Mouse (Mus musculus): Measurements from ENCODE around the gene Il9r.

Il9r gene

DNA sequence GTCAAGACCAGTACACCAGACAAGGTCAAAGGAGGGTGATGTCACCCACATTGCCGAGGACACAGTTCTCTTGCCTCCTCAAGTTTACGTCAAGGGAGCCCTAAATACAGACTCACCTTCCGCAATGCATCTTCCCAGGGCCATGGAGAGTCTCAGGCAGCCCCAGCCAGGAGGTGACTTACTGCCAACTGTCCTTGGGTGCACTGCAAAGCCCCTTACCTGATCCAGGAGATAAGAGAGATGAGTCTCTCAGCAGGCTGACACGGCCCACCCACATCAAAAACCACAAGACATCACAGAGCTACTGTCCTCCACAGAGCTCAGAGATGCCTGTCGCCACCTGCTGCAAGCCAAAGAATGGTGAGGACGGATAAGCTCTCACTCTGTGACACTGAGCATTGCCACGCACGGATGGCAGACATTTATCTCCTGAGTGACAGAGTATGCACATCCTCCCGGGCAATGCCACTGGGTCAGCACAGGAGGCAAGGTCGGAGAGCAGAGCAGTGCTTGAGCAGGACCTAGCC lies at the start of gene Il9r:
Gene Il9r (minus strand): TSS at position 205 of the 527 bp plus-strand sequence.
- peak; percentile 1 for DNase-seq (ENCODE audit: low spot score)

DNA sequence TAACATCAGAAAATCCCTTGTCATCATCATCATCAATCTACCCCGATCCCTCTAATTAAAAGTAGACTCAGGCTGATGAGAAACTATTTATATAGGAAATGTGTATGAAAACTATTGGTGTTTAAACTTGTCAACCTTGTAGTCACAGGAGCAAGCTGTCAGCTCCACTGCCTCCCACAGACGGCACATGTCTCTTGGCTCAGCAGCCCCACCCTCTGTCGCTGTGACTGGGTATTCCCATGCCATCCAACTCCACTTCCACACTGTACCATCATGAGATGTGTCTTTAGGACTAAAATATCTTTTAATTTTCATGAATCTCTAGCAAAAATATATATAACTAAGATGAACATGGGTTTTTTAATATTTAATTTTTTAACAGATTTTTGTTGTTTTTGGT lies 48.3 kb upstream of the Il9r start:
- no peak for DNase-seq (ENCODE audit: low spot score)

DNA sequence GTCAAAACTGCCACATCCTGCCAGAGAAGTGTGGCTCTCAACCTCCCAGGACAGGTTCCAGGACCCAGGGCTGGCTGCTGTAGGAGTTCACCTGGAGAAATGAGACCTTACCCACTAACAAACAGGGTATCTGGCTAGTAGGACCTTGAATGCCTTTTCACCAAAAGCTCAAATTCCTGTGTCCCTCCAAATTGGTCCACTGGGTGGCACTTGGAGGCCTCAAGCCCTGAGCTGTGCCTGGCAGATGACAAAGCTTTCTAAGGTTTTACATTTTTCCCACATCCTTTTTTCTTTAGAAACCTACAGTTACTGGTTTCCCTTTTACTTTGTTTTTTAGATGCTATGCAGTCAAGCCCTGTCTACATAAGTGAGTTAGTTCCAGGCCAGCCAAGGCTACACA lies 47.0 kb upstream of the Il9r start:
- DNase-seq (ENCODE audit: low spot score): no peak

DNA sequence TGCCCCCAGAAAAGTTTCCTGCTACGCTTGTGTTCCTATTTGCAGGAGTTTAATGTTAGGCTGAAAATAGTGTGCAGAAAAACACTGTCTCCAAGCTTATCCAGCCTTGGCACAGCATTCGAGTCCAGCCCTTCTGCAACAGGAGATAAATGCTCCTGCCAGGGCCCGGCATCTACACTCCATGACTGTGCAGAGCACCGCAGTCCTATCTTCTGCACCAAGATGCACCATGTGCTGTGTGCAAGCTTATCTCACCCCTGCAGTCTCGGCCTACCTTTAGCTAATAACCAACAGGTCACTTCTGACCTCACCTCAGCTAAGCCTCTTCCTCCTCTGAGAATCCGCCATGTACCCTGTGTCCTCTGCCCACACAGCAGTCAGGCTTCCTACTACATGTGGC lies 45.5 kb upstream of the Il9r start:
- DNase-seq (ENCODE audit: low spot score): no peak

DNA sequence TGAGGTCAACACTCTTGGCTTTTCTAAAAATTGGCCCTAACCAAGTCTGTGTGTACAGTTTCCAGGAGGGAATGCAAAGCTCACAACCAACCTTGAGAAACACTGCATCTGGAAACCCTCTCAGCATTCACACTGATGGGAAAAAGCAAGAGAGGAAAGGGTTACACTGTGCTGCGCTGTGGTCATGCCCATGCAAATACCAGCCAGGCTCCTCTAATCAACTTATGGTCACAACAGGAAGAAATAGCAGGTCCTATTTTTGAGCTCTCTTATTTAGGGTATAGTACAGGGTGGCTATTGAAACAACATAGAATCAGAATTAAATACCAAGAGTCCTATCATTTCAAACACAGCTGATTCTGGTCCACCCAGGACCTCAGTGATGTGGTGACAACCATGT lies 44.5 kb upstream of the Il9r start:
- no peak for DNase-seq (ENCODE audit: low spot score)

DNA sequence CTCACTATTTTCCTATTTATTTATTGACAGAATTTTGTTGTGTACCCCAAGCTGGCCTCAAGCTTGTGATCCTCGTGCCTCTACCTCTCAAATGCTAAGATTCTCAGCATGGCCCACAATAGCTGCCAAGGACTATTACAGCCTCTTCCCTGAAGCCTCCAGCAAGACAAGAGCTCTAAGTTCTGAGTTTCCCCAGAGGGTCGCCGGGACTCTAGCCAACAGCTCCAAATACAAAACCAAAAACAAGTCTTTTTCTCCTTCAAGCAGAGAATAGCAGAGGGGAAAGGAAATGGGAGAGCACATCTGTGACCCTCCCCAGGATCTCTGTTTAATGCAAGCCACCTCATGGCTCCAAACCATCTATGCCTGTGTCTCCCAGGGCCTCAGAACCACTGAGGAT lies 44.0 kb upstream of the Il9r start:
- DNase-seq (ENCODE audit: low spot score): no peak

DNA sequence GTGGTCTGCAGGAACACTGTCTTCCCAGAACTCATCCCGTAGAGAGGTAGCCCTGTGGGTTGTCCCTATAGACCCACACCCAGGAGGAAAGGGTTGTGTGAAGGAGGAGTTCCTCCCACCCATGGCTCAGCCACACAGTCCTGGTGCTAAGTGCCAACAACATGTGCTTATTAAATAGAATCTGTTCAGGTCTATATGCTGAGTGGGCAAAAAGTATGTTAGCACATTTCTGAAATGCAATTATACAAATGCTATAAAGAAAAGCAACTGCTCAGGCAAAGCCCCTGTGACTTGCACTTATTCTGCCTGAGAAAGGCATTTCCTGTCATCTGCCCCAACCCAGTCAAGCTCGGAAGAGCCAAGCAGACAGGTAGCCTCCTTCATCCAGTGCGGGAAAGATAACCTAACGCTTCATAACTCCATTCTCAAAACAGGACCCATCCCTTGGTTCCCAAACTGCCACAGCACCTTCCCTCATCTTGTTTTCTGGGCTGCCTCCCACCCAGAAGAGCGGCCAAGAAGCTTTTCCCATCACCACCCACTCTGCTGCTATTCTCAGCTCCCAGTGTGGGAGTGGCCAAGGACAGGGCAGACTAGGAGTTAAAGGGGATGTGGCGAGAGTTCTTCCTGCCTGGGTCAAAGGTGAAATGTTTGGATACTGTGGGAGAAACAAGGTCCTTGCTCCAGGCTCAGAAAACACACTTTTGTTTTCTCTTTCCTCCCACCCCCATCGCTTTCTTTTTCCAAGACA lies 43.3 kb upstream of the Il9r start:
- DNase-seq (ENCODE audit: low spot score): no peak

DNA sequence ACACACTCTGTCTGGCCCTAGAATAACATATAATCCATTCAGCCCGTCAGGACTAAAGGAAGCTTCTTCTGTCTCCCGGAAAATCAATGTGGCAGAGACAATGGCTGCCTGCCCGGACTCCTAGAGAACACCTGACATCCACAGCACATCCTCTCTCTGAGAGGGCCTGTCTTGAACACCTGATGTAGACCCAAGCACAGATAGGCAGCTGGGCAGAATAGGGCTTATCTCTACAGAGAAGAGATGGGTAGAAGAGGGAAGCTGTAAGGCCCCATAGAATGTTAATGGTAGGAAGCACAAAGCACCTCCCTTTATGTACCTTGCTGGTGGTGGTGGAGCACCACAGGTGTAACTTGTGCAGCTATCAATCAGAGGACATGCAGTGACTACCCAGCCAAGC lies 42.1 kb upstream of the Il9r start:
- DNase-seq (ENCODE audit: low spot score): no peak

DNA sequence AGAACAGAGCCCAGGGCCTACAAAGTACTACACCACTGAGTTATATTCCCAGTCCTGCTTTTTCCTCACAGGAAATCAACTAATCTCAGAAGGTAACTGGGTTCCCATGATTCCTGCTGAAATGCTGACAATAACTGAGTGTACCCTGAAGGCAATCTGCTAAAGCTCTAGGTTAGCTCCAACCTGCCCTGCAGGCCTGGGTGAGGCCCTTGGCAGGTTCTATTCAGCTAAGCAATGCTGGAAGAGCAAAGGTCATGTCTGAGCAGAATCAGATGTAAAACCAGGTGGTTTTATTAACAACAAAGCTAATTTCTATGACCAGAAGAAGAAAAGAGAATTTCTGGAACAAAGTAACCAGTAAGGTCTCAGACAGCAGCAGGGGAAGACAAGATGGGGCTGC lies 41.3 kb upstream of the Il9r start:
- DNase-seq (ENCODE audit: low spot score): no peak

DNA sequence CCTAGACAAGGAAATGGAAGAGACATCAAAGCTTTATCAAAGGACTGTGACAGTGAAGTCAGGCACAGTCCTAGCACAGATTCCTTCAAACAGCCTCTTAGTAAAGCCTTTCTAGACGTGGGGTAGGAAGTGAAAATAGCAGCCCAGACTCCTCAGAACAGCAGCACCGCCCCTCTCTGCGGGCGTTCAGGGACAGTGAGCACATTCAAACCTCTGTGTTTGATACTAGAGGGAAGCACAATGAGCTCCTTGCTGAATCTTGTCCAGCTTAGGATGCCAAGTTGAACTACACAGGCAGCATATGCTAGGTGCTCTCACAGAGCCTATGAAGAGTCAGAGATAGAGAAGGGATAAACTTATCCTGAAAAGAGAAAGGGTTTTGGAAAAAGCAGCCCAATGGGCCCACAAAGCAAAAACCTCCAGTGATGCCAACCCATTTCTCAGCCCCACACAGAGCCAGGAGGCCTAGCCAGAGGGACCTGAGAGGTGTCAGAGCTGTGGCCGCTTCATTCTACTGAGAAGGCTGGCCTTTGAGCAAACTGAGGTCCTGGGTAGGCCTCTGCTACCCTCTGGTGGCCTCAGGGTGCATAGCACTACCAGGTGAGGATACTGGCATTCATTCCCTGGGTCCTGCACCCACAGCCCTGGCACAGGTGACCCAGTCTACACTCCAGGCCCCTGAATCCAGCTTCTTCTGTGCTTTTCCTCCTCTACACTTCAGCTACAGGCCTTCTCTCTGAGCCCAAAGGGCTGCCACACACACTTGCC lies 38.2 kb upstream of the Il9r start:
- DNase-seq (ENCODE audit: low spot score): peak; percentile 68

DNA sequence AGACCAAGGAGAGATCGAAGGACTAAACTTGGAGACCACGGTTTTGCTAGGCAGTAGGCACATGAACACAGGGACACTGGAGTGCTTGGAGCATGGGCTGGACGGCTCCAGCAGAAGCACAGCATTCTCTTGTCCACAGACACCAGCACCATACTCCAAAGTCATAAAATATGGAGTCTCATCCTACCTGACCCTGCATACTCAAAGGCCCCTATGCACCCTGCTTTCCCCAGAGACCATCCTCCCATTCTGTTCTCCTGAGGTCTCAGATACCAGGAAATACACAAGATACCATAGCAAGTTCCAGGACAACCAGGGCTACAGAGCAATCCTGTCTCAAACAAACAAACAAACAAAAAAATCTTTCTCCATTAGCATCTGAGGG lies 37.3 kb upstream of the Il9r start:
- no peak for DNase-seq (ENCODE audit: low spot score)

DNA sequence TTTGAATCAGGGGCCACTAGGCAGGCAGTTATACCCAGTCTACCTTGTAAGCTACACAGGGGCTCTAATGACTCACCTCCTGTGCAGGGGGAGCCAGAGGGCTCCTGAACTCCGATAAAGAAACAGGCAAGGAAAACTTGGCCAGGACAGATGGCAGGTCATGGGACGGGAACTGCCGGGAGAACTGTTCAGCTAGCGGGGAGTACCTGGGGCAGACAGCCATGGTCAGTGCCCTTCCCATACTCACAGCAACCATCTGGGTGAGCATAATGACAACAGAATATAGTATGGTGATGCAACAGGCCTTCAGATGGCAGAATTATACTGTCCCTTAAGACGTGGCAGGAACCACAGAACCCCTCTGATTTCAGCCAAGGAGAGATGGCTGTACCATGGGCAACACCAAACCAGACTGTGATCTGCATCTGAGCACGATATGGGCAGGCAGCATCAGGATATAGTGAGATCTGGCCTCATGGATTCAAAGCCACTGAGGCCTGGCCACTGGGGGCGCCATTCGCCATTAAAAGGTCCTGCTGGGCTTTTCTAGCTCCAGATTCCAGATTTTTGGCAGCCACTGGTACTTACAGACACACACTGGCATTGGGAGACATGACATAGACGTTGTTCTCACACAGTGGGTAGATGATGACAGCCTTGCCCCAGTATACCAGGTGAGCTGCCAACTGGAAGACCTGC lies 36.8 kb upstream of the Il9r start:
- peak; percentile 59 for DNase-seq (ENCODE audit: low spot score)

DNA sequence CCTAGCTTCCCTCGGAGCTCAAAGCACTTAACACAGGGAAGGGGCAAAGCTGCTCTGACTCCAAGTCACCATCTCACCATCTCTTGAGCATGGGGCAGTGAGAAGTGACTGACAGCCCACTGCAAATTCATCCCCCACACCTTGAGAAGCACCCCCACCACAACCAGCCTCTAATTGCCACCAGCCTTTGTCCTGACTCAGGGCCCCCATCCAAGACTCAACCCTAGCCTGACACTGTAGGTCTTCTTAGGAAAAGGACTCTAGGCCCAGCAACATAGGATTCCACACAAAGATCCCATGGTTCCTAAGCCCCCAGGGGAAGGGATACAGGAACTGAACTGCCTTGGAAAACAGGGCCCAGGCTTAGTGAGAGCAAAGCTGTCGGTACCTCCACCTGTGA lies 36.1 kb upstream of the Il9r start:
- DNase-seq (ENCODE audit: low spot score): no peak

DNA sequence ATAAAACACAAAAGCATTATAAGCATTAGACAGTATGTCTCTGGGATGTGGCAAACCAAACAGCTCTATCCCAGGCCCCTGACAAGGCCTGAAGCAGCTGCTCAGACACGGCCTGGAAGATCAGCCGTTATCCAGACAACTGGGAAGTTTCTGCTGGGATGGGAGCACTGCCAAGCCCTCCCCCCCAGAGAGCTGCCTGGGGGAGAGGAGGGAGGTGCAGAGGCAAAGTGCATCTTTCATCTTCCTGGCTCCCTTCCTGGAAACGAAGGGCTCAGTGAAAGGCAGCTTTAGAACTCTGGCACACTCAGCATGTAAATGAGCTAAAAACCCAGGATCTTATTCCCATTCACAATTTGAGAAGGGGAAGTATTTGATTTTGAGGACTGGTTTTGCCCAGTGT lies 35.6 kb upstream of the Il9r start:
- peak; percentile 67 for DNase-seq (ENCODE audit: low spot score)

DNA sequence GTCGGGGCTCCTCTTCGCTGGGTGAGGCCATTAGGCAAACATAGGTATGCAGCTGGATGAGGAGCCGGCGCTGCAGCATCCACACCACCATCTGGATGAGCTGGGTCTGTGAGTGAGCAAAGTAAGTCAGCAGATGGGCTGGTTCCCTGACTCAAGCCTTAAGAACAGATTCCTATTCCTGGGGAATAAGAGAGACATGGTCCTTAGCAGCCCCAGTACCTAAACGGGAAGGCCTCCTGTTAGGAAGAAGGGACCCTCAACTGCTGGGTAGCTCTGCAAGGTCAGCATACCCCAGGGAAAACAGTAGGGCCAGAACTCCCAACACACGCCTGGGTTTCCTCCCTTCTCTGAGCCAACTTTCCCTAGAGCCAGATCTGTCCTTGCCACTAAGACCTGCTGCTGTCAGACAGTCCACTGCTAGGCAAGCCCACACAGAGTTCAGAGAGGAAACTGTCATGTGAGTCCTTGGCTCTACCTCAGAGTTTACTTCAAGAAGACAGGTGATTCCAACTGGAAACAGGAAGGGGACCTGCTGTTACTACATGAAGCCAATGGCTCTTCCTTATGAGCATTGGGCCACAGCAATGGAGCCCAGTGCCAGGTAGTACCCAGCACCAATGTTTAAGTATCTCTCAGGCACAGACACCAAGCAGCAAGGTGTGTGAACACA lies 34.9 kb upstream of the Il9r start:
- DNase-seq (ENCODE audit: low spot score): no peak

DNA sequence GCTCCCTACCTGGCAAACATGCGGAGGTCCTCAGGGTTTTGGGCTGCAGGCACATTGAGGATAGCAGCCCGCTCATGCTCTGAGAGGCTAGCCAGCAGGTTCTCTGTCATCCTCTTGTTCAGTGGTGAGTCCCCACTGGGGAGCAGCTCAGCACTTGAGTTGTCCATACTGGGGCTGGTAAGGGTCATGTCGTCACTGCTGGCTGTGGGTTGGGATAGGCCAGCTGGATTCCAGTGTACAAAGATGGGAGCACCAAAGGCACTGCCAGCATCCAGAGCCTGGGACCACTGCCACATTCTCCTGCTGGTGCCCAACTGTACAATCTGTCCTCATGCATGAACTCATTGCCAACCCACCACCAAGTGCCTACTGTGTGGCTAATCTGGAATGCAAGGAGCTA lies 33.8 kb upstream of the Il9r start:
- no peak for DNase-seq (ENCODE audit: low spot score)

DNA sequence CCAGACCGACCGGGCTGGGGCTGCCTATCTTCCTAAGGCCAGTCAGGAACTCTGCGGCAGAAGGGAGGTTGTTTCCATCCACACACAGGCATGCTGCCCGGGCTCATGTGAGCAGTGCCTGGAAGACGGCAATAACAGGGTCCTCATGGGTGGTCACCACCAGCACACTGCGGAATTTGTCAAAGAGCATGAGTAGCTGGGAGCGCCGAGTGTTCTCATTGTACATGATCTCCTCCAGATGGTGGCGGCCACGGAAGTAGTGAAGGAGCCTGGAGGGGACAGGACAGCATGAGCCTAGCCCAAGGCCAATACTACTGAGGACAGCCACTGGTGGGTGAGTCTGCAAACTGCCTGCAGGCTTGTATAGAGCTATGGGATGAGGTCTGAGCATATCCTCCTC lies 32.8 kb upstream of the Il9r start:
- DNase-seq (ENCODE audit: low spot score): no peak

DNA sequence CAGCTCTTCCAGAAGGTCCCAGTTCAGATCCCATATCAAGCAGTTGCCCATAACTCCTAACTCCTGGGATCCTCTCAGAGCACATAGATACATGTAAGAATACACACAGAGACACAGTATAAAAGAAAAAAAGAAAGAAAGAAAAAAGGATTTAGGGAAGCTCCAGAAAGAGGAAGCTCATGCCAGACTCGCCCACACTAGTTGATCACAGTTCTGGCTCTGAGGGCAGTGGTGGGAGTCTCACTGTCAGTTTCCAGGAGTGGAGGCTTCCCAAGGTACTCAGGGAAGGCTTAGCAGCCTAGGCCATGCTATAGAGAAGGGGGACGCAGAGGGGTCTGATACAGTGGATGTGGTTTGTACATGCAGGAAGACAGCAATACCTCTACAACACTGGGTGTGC lies 31.0 kb upstream of the Il9r start:
- no peak for DNase-seq (ENCODE audit: low spot score)

DNA sequence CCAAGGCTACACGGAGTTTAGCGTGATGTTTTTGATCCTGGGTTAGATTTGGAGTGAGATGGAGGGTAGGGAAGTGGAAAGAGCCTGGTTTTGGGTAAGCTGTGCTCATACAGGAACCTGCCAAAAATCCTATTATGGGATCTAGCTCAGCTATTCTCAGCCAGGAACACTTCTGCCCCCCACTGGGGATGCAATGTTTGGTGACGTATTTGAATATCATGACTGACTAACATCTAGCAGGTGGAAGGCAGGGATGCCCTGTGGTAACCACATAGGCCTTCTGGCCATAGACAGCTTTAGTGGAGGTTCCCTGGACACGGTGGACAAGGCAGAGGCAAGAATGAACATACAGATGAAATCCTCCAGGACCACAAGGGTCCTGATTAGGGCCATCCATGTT lies 30.1 kb upstream of the Il9r start:
- DNase-seq (ENCODE audit: low spot score): no peak

DNA sequence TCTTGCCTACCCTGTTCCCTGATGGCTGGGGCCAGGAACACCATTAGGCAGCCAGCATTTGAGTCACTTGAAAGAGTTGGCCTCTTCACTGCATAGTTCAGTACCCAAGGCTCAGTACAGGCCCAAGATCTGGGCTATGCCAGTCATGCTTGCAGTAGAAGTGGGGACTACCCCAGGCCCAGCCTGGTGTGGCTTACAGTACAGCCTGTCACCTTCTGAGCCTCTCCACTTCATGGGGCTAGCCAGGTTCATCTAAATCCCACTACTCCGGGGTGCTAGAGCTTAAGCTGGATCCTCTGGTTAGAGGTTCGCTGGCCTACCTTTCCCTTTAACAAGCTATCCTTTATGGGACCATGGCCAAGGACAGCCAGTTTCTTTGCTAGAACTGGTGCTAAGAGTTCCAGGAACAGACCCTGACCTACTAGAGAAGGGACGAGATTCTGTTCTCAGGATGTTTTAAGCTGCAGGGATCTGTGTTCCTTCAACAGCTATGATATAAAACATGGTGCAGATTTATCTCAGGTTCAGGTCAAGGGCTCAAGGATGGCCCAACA lies 28.3 kb upstream of the Il9r start:
- DNase-seq (ENCODE audit: low spot score): no peak

DNA sequence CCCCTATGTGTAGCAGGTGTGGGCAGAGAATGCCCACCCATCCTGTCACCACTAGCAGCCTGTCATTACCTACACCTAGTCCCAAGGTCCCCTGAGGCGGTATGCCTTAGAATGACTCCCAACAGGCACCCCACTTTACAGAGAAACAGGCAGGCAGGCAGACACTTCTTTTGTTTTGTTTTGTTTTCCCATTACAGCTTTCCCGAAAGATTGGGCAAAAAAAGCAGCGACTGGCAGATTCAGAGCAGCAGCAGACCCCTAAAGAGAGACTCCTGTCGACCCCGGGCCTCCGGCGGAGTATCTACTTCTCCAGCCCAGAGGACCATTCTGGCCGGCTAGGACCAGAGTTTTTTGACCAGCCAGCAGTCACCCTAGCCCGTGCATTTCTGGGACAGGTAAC lies 27.5 kb upstream of the Il9r start:
- DNase-seq (ENCODE audit: low spot score): no peak

DNA sequence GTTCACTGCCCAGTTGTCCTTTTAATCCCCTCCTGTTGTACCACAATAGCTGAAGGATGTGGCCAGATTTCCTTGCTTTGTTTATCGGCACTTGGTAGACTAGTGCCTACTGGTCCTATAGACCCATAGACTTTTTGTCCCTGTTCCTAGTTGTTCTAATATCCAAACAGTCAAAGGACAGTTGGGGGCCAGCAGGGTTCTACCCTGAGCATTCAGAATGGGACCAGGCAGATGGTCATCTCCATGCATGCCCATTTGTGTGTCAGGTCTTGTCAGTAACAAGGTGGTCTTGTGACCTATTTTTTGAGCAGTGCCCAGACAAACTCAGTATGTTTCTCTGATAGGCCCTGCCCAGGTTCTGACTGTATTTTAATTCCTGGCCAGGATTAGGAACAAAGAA lies 27.0 kb upstream of the Il9r start:
- DNase-seq (ENCODE audit: low spot score): no peak

Data from urinary bladder, postnatal 14 days (tissue).